Mouse (Mus musculus) bone marrow macrophage, adult 2 months (primary cell): ENCODE results near the gene Mdga2.

Experiments
- CTCF ChIP-seq: IDR thresholded peaks from 2 replicates; pipeline ENCODE4 v1.5.1; 2012; ENCODE audit warnings: low read depth, mild to moderate bottlenecking, low read length, moderate library complexity
- POLR2A ChIP-seq: IDR thresholded peaks from 2 replicates; pipeline ENCODE4 v1.6.1; 2012; ENCODE audit warnings: mild to moderate bottlenecking, low read depth, low read length, borderline replicate concordance

GRCm38 (mm10) chr12:67017192-67017591, 205.2 kb downstream of the Mdga2 start:
- TF ChIP-seq POLR2A (no peak), CTCF (no peak)
